Mouse (Mus musculus): ENCODE measurements around the gene Hbp1.

GRCm38 (mm10) chr12:31950659-31951031 lies 310 bp upstream of the Hbp1 start:
- TF ChIP-seq CTCF (IDR thresholded peaks at IDR 0.05; ENCODE audit: extremely low read depth, insufficient read depth, insufficient read length, insufficient replicate concordance) (no peak), POLR2A (IDR thresholded peaks at IDR 0.05; ENCODE audit: low read depth, low read length) (peak; percentile 14; the same call in 1 of the 2 replicates)

Data from spleen, adult 2 months (tissue).